Mouse (Mus musculus) layer of hippocampus, adult 11-12 months (tissue): ENCODE measurements around the gene Nit2.
"Not testable (repeated sequence)": the region's sequence is repeated elsewhere in the genome, so short reads cannot be mapped to it uniquely, and the experiment has no call there.

ENCODE experiments used
- DNase-seq: peaks from one replicate; pipeline ENCODE4 v3.0.0; 2022; ENCODE audit warnings: low spot score

Nit2 gene

DNA sequence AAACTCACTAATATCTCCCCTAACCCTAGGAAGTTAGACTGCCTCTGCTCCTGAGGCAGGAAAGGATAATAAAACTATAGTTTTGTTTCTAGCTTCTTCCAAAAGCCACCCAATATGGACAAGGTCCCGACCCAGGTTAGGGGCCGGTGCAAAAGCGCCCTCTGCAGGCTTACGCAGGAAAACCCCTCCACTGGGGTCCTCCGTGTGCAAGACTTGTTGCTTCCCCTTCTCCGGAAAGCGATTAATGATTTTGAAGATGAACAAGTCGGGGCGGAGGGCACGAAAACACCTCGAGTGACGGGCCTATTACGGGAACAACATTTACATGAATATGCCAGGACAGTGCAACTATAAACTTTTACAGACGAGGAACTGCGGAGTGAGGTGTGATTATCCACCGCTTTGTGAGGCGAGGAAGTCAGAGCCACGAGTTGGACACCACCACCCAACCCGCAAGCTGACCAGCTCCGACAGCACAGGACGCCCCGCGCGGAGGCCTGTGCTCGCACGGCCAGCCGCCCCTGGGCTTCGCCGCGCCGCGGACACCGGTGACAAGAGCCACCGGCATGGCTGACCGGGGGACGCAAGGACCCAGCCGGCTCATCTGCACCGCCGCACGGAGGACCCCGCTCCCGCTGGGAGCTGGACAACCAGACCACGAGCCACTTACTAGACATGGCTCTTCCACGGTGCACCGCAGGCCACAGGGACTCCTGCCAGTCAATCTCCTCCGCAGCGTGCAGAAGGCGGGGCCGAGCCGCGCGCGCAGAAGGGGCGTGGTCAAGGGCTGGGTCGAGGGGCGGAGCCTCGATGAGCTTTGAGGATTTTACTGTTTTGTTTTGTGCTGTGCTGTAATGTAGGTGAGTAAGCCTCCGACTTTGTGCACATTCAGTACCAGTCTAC lies at the start of gene Nit2:
Nit2 (minus strand) TSS at position 731 of the 903 bp plus-strand sequence.
- DNase-seq = peak; percentile 93

DNA sequence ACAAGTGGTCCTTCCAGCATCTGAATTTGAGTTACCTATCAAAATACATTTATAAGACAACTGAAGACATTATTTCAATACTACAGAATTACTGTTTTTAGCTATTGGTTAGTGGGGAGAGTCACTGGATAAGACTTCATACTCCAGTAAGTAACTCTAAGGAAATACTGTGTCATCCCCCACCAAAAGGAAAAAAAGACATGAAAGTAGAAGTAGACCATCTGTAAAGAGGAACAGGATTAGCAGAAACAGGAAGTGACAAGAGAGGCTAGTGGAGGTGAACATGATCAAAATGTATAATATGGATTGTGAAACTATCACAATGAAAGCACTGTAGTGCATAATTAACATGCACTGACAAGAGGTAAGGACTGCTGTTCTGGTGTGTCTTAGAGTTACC lies 48.8 kb upstream of the Nit2 start:
- DNase-seq = no peak

DNA sequence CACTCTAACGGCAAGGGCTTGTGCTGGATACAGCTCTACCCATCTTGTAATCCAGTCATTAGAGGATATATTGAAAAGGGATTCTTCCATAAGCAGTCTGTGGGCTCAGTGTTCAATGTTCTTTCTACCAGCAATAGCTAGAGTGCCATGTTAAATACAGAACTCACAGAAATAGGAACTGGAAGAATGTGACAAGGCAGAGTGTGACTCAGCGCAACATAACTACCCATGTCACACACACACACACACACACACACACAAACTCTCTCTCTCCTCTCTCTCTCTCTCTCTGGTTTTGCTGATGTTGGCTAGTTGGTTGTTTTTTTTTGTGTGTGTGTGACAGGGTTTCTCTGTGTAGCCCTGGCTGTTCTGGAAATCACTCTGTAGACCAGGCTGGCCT lies 43.9 kb upstream of the Nit2 start:
- no peak for DNase-seq

DNA sequence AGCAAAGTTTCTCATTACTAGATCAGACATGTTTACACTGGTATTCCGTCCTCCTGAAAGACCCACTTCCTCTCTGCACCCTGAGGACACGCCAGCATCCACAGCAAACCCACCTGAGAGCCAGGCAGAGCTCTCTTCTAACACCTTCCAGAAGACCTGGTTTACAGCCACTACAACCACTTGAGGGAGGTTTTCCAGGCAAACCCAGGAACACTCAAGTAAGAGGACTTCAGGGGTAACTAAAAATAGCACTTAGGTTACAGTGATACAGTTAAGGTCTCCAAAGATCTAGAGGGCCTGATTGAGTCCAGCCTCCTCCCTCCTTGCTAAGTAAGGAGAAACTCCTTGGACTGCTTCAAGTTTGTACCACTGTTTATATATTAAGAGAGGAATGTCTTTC lies 41.2 kb upstream of the Nit2 start:
- no peak for DNase-seq

DNA sequence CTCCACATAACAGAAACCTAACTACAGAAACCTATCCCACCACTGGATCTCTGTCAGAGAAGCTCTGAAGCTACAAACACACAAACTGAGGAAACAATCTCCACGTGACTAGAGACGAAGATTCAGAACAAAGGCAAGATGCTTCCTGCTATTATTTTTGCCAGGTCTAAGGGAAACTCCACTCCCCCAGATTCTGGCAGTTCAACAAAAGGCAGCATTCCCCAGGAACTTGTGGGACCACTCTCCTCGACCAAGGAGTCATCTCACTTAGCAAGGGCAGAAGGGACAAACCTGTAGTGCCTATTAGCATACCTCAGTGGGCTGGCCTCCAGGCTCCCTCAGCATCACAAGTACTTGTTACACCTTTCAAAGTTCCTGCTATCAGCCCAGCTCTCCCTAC lies 30.1 kb upstream of the Nit2 start:
- no peak for DNase-seq

DNA sequence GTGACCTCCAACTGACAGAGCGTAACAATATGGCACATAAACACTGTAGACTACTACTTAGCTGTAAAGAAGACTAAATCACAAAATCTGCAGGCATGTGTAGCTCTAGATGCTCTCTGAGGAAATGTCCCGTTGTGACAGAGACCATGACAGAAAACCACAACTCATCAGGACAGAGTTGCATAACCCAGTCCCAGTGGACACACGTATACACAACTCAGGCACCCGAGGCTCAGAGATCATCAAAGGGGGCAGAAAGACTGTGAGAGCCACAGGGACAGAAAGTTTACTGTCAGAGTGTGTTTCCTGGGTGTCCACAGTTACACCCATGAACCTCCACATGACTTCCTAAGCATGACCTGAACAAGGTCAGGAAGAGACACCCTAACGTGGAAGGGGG lies 29.4 kb upstream of the Nit2 start:
- no peak for DNase-seq

DNA sequence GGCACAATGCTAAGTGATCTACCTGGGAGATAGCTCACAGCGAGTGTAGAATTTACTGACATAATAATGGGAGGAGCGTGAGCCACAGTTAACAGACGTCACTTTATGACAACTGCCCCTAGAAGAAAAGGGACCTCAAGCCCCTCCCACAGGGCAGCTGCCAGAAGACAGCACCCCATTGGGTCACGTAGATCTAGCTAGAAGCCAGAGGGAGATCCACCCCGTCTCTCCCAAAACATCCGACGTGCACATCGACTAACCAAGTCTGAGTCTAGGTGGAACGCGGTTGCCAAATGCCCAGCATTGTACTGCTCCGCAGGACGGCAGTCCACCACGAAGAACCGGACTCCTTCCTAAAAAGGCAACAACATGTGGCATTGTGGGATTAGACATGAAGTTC lies 24.1 kb upstream of the Nit2 start:
- DNase-seq = no peak

DNA sequence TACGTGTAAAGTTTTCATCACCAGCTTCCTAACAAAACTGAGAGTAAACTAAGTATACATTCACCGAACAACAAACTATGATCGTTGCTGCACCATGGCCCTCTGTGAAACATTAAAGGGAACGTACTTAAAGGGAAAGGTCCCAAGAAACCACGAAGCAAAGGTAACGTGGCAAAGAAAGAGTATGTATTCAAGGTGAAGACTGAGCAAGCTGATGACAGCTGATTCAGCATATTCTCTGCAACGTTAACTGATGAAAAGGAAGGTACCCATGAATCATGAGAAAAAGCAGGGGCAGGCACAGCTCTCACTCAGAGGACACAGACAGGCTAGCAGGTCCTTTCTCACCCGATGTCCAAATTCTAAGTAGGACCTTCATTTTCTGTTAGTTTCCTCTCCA lies 23.2 kb upstream of the Nit2 start:
- DNase-seq = no peak

DNA sequence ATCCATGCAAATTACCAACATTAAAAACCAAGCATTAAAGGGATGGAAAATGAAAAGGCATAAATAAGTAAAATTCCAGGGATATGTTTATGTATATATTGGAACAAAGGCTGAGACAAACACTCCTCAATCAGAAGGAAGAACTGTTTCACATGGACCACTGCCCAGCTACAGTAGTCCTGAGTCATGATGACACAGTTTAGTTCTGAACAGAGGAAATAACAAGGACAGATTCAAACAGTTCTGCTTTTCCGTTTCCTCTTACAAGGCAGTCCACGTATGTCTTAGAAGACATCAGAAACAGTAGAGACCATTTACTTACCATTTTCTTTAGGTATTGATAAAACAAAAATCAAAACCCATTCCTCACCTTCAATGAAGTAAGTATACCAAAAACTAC lies 22.4 kb upstream of the Nit2 start:
- DNase-seq = no peak

DNA sequence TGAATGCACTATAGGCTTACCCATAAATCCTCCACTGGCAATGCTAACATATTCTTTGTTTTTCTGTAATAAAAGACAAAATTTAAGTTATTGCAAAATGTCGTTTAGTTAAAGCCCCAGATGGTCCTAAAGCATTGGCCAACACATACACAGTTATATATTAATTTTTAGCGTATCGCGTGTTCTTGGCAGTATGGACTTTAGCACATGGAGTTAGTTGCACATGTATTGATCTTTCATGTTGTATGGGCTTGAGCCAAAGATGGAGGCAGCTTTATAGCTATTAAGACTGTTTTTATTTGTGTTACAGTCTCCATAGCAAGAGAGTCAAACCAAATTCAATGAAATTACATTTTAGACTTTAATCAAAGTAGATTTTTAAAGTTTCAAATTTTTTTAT lies 19.5 kb upstream of the Nit2 start:
- DNase-seq = no peak

DNA sequence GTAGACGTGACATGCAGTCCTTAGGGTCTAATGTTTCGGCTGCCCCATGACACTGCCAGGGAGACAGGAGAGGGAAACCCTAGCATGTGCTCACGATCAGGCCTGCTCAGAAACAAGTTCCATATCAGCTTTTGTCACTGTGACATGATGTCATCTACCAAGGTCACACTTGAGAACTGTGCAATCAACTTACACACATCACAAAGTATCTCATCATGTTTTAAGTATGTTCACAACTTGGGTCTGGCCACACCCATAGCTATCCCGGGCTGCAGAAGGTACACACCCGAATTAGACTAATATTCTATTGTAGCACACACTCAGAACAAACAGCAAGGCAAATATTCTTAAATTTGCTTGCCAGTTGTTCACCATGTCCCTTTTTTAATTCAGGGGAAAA lies 14.9 kb upstream of the Nit2 start:
- no peak for DNase-seq

DNA sequence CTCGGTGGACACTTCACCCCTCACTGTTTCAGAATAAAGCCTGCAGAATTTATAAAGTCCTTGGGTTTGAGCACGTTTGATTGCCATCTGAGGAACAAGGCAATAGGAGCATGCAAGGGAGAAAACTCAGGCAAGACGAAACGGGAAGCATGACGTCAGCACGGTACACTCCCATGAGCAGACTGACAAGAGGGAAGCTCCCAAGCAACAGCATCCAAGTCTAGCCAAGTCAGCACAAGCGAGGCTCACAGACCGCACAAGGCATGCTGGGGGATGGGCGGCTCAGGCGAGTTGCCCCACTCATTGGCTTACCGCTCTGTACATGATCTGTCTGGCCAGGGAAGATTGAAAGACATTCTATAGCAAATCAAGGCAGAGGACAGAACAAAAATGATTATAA lies 14.0 kb upstream of the Nit2 start:
- DNase-seq = peak; percentile 67

DNA sequence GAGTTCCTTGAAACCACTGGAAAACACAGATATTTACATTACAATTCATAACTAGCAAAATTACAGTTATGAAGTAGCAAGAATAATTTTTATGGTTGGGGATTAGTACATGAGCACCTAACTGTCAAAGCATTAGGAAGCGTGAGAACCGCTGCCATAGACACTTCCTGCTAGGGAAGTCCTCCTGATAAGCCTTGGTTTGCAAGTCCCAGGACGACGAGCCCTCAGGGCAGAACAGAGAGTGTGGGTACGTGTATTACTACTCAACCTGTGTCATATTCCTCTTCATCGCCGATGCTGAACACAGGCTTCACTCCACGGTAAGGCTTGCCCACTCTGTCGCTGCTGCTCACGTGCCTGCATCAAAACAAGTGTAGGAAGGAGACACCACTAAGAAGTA lies 10.5 kb upstream of the Nit2 start:
- no peak for DNase-seq

DNA sequence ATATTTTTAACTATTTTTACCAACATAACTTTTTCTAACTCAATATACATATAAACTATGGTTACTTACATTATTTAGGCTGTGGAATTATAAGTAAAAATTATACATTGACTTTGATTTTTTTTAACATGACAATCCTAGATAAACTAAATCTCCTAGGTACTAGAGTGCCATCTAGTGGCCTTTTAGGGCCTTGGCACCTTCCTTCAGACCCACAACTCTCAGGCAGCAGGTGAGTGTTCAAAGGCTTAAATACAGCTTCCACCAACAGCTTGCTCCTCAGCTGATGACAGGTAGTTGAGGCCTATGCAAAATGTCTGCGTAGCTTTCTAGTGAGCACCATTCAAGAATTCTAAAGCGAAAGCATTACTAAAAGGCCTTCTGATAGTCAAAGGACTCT lies 10.1 kb upstream of the Nit2 start:
- DNase-seq = peak; percentile 39

DNA sequence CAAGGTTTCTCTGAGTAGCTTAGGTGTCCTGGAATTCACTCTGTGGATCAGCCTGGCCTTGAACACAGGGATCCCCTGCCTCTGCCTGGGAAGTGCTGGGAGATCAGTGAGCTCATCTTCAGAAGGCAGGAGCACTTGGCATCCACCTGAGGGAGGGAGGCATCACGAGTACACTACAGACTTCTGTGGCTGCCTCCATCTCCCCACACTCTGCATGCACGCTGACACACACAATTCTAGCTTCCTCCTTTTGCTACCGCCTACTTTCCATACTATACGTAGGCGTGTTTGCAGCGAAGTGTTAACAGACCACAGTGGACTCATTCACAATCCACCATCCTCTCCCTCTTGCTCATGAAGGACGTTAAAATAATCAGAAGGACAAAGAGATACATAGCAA lies 9.1 kb upstream of the Nit2 start:
- DNase-seq = no peak

DNA sequence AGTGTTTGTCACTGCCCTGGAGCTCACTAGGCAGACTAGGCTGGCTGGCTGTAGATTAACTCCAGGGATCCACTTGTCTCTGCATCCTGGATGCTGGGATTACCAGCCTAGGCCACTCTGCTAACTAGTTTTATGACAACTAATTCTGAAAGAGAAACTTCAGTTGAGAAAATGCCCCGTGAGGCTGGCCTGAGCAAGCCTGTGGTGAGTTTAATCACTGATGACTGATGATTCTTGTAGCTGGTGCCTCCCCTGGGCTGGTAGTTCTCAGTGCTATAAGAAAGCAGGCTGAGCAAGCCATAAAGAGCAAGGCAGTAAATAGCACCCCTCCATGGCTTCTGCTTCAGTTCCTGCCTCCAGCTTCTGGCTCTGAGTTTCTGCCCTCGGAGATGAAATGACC lies 8.6 kb upstream of the Nit2 start:
- DNase-seq = no peak

DNA sequence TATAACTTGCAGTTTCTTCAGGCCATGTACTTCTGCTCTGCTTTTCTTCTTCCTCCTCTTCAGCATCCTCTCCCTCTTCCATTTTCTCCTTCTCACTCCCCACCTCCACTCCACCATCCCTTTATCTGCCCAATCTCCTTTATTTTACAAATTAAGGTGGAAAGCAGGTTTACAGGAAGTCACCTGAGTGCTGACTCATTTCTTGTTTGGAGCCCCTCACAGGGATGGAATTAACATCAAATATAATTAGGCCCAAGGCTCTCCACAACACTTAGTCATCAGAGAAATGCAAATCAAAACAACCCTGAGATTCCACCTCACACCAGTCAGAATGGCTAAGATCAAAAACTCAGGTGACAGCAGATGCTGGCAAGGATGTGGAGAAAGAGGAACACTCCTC lies 7.3 kb upstream of the Nit2 start:
- DNase-seq = not testable (repeated sequence)

DNA sequence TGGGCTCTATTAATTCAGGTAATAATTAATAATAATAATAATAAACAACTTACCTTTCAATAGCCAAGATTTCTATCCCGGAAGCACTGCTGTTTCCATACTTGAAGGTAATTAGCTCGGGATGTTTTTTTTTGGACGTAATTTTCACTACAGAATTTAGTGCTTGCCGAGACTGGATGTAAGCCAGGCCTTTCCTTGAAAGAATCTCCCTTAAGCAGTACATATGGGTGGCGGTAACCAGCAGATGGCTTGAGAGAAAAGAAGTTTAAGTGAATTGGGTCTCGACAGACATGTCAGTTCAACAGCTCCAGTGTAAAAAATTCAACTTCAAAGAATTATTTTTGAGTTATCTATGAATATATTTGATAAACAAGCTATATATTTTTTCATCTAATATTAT lies 4.4 kb upstream of the Nit2 start:
- DNase-seq = no peak

DNA sequence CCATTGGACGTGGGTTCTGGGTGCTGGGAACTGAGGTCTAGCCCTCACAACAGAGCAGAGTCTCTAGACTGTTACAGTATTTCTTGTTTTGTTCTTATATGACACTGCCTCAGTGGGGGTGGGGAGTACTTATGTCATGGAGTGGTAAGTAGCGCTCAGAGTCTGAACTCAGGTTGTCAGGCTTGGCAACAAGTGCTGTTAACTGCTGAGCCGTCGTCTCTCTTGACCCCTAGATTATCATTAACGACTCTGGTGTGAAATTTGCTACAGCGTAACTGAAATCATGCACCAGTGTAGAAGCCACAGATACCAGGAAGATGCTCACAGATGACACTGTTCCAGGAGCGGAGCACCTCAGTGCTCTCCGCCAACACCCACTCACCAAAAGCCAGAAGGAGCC lies 4.0 kb upstream of the Nit2 start:
- no peak for DNase-seq

DNA sequence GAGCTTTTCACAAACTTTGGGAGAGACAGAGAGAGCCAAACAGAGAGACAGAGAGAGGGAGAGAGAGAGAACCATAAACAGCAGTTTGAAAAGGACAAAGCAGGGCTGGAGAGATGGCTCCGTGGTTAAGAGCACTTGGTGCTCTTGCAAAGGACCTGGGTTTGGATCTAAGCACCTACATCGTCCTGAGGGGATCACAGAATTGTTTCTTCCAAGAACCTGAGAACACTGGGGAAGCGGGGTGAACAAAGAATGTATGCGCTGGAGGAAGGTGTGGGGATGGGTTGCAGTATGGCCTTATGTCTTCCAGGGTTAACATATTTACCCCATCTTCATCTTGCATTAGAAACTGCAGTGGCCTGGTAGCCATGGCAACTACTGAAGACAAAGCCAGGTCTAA lies 1.1 kb upstream of the Nit2 start:
- DNase-seq = no peak

DNA sequence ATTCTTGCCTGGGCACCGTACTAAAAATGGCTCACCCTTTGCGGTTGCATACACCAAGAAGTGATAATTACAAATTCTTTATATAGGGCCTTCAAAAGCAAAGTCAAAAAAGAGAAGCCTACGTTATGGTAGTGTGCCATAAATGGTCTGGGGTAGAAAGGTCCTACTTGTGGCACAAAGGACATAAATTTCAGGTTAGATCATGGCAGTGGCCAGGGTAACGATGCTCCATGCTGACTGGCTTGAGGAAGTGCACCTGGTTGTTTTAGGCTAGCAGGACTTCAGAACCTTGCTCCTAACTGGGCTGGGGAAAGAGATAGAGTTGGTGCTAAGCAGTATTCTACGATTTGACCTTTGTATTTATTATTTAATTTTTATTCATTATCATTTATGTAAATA lies 372 bp upstream of the Nit2 start:
- DNase-seq = no peak

DNA sequence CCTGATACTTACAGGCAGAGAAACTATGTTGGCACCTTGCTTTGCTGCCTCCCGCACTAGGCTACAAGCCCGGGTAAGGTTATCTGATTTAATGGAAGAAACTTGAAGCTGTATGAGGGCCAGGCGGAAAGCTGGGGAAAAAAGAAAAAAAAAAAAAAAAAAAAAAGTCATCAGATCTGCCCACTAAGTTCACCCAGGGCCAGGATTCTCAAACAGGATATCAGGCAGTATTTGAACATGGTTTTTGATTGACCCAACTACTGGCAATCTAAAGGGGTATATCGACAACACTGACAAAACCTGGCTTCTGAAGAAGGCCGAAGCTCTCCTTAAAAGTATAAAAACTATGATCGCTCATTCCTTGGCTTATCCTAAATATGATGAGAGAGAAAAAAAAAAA lies 1.1 kb downstream of the Nit2 start:
- DNase-seq = no peak

DNA sequence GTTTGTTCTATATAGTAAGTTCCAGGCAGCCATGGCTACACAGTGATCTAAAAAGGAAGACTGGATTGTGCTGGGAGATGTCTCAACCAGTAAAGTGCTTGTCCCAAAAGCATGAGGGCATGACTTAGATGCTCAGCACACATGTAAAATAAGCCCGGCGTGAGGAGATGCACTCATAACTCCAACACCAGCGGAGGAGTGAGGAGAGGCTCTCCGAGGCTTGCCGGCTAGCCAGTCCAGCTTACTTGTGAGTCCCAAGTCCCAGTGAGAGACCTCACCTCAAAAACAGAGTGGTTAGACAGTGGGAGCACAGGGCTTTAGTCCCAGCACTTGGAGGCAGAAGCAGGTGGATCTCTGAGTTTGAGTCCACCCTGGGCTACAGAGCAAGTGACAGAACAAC lies 2.0 kb downstream of the Nit2 start:
- DNase-seq = no peak

DNA sequence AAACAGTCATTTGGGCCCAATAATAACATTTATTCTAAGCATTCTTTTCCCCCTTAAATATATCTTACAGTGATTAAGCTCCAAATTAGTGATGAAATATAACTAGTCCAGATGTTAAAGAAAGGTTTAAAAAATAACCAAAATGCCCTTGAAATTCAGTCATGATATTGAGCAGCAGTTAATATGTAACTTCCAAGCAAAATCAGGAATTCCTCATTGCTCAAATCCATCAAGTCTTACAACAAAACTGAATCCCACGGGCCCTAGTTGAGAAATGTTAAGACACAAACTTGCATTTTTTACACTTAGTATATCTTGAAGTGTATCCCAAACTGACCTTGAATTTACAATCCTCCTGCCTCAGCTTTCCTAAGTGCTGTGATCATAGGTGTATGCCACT lies 3.4 kb downstream of the Nit2 start:
- no peak for DNase-seq
